Mouse (Mus musculus) heart, adult 2 months (tissue): ENCODE measurements at regions not wholly inside any gene's neighbourhood (a gene's known extent, or its start where the extent isn't known, plus 50 kb on each side); places are given as distances from the start of the nearest gene placed in this dataset.
"Not testable (repeated sequence)": the region's sequence is repeated elsewhere in the genome, so short reads cannot be mapped to it uniquely, and the experiment has no call there.

ENCODE experiments used
- DNase-seq, 2 experiments: peaks; one replicate each; pipeline ENCODE4 v3.0.0; 2021
- H3K27ac ChIP-seq: fragments of 200-600 bp; 2 replicates; pipeline ENCODE4 v1.8.1; 2022
- H3K27me3 ChIP-seq: fragments of 200-500 bp; 2 replicates; pipeline ENCODE4 v1.6.1; 2012; ENCODE audit warnings: mild to moderate bottlenecking, low read length, inconsistent platforms, mixed read lengths; ENCODE audit not compliant: control insufficient read depth, insufficient read depth
- H3K36me3 ChIP-seq: fragments of 200-500 bp; 2 replicates; pipeline ENCODE4 v1.6.1; 2012; ENCODE audit warnings: low read length, inconsistent platforms; ENCODE audit not compliant: control insufficient read depth, insufficient read depth
- H3K4me1 ChIP-seq: fragments of 200-500 bp; 2 replicates; pipeline ENCODE4 v1.6.1; 2011; ENCODE audit warnings: low read length; ENCODE audit not compliant: control insufficient read depth, insufficient read depth
- H3K4me3 ChIP-seq: fragments of 200-600 bp; 2 replicates; pipeline ENCODE4 v1.8.1; 2022
- H3K79me2 ChIP-seq: fragments of 200-500 bp; replicated peaks from 2 replicates; pipeline ENCODE4 v1.6.1; 2012; ENCODE audit warnings: mild to moderate bottlenecking, inconsistent platforms, low read length, moderate library complexity, mixed read lengths; ENCODE audit not compliant: control insufficient read depth, insufficient read depth
- H3K9ac ChIP-seq: fragments of 200-500 bp; 2 replicates; pipeline ENCODE4 v1.6.1; 2012; ENCODE audit warnings: low read depth, mild to moderate bottlenecking, control low read depth, inconsistent platforms, low read length, mixed read lengths
- CTCF ChIP-seq: fragments of 200-600 bp; IDR thresholded peaks from 2 replicates; pipeline ENCODE4 v1.8.1; 2022; ENCODE audit warnings: antibody characterized with exemption, mild to moderate bottlenecking, moderate library complexity
- EP300 ChIP-seq: fragments of 200-500 bp; IDR thresholded peaks from 2 replicates; pipeline ENCODE4 v1.6.1; 2011; ENCODE audit warnings: low read depth, low read length, control low read depth; ENCODE audit not compliant: insufficient read depth
- POLR2A ChIP-seq: fragments of 200-500 bp; IDR thresholded peaks from 2 replicates; pipeline ENCODE4 v1.6.1; 2011; ENCODE audit warnings: mild to moderate bottlenecking, low read depth, low read length, control low read depth; ENCODE audit not compliant: insufficient read depth
- WGBS: fragments of 180-500 bp; shearing (Covaris S2); methylation state at CpG from one replicate; pipeline ENCODE4 v1.1.7; 2018; 5-methylcytosine and 5-hydroxymethylcytosine counted together
- intact Hi-C: fragments of 180-260 bp; cut with DNase I; formaldehyde crosslinking; loops from one replicate; pipeline ENCODE4 v1.15.1; 2025

DNA sequence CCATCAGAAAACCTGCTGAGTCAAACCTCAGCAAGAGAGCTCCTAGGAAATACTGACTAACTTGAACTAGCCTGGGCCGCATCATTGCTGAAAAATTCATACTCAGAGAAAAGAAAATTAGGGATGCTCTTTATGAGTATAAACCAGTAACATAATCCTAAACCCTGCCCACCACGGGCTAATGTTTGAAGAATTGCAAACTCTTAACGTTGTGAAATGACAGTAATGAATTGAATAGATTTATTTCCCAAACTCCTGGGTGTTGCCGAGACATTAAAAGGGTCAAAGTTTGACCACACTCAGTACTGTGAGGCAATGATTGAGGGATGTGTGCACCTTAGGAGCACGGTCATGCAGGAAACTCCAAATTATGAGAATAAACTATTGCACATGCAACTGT, 125.3 kb downstream of the Gipc2 start:
- Histone ChIP-seq H3K27ac (no peak overlapping the region), H3K4me3 (no peak overlapping the region), H3K79me2 (no peaks in the 10 kb centered on the region), H3K4me1 (no peaks in the 10 kb centered on the region), H3K36me3 (no peaks in the 10 kb centered on the region), H3K27me3 (no peaks in the 10 kb centered on the region), H3K9ac (no peak overlapping the region)
- WGBS, result 84% methylated on average over 5 of the region's 5 CpGs
- DNase-seq, result no peak
- intact Hi-C loops, result no loop called here
- no peak for TF ChIP-seq EP300
- TF ChIP-seq POLR2A, result no peak
- TF ChIP-seq CTCF, result no peak

DNA sequence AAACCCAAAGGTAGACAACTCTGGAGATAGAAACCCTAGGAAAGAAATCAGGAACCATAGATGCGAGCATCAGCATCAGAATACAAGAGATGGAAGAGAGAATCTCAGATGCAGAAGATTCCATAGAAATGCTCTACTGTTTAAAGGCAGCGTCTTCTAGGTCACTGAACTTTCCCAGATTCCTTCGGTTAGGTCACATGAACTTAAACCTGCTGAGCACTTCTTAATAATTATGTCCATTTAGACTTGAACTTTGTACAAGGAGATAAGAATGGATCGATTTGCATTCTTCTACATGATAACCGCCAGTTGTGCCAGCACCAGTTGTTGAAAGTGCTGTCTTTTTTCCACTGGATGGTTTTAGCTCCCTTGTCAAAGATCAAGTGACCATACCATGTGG, 129.2 kb downstream of the Gipc2 start:
- DNase-seq, H3K9ac ChIP-seq, intact Hi-C loops, H3K4me1 ChIP-seq, H3K27ac ChIP-seq, H3K27me3 ChIP-seq, H3K36me3 ChIP-seq, H3K4me3 ChIP-seq, H3K79me2 ChIP-seq: not testable (repeated sequence)
- 86% methylated on average over 5 of the region's 5 CpGs for WGBS

DNA sequence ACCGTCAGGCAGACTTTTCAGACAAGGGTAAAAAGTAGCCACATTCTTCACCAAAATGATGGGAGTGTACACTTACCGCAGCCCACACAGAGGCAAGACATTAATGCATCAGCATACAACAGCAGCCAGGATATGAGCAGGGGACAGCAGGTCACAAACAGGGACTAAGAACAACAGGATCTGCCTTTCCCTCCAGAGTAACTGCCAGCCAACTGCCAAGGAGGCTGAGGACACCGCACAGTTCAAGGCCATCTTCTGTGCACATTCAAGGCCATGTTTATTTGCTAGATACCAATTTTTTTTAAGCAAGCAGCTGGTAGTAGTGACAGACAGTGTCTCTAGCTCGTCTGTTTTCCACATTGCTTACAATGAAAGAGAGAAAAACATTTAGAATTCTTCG, 130.6 kb downstream of the Gipc2 start:
- TF ChIP-seq EP300, result no peak
- no peak for TF ChIP-seq POLR2A
- TF ChIP-seq CTCF, result no peak
- Histone ChIP-seq H3K36me3 (no peaks in the 10 kb centered on the region), H3K4me1 (no peaks in the 10 kb centered on the region), H3K79me2 (no peaks in the 10 kb centered on the region), H3K27ac (no peak overlapping the region), H3K27me3 (no peaks in the 10 kb centered on the region), H3K9ac (no peak overlapping the region), H3K4me3 (no peak overlapping the region)
- 74% methylated on average over 5 of the region's 5 CpGs for WGBS
- no peak for DNase-seq
- intact Hi-C loops, result no loop called here

DNA sequence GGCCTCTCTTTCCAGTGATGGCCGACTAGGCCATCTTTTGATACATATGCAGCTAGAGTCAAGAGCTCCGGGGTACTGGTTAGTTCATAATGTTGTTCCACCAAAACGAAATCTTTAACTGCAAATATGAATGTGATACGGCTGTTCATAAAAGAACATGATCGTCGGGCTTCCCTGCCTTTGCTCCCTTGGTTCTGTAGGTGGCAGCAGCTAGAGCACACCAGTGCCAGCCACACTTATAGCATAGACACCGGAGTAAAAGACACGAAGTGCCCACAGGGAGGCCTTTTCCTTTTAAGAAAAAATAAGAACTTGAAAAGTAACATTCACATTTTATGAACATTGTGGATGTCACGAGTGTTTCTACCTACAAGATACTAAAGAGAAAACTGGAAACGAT, 131.3 kb downstream of the Gipc2 start:
- no peak for TF ChIP-seq CTCF
- H3K9ac ChIP-seq, result no peak overlapping the region
- intact Hi-C loops, result no loop called here
- no peaks in the 10 kb centered on the region for H3K36me3 ChIP-seq
- DNase-seq, result no peak
- no peaks in the 10 kb centered on the region for H3K79me2 ChIP-seq
- H3K27me3 ChIP-seq, result no peaks in the 10 kb centered on the region
- no peak overlapping the region for H3K27ac ChIP-seq
- 79% methylated on average over 10 of the region's 10 CpGs for WGBS
- no peaks in the 10 kb centered on the region for H3K4me1 ChIP-seq
- H3K4me3 ChIP-seq, result no peak overlapping the region

DNA sequence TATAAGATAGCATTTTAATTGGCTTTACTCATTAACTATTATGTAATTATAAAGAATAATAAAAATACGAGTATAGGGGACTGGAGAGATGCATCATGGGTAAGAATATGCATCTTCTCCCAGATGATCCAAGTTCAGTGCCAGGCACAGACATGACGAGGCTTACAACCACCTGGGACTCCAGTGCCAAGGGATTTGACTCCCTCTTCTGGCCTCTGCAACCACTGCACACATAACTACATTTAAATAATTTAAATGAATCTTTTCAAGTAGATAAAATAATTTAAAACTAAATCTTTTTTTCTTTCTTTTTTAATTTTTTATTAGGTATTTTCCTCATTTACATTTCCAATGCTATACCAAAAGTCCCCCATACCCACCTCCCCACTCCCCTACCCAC, 131.8 kb downstream of the Gipc2 start:
- Histone ChIP-seq H3K27ac (no peak overlapping the region), H3K9ac (no peak overlapping the region), H3K79me2 (no peaks in the 10 kb centered on the region), H3K27me3 (no peaks in the 10 kb centered on the region), H3K36me3 (no peaks in the 10 kb centered on the region), H3K4me1 (no peaks in the 10 kb centered on the region), H3K4me3 (no peak overlapping the region)
- intact Hi-C loops, result no loop called here
- no peak for DNase-seq
- TF ChIP-seq CTCF (peak; percentile 40), EP300 (no peak), POLR2A (no peak)
- WGBS, result 86% methylated on average over 2 of the region's 2 CpGs

DNA sequence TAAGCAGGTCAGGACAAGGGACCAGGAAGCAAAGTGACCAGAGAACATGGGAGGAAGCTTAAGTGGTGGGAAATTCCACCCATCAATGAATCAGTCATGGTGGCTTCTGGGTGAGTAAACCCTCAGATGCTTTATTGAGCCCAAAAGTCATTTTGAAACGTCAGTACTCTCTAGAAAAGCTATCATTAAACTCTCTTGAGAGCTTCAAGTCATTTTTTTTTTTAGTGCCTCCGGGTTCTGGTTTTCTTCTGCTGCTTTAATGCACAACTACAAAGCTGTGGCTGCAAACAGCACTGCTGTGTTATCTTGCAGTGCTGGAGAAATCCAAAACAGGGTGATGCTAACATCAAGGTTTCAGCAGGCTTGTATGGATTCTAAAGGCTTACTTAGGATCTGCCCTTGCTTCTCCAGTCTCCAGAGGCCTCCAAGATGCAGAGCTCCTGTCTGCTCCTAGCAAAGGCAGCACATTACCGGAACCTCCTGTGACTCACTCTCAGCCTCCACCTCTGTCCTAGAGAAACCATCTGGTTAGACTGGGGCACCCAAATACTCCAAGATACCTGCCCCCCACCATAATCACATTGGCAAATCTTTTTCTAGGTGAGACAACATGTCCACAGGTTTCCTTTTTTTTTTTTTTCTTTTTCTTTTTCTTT, 133.2 kb downstream of the Gipc2 start:
- no peaks in the 10 kb centered on the region for H3K79me2 ChIP-seq
- H3K4me1 ChIP-seq, result no peaks in the 10 kb centered on the region; the same call in 1 of the 2 replicates

More for the DNA sequence above, 133.2 kb downstream of the Gipc2 start:
- H3K27me3 ChIP-seq, result no peaks in the 10 kb centered on the region
- intact Hi-C loops, result no loop called here
- H3K36me3 ChIP-seq, result no peaks in the 10 kb centered on the region
- no peak overlapping the region for H3K27ac ChIP-seq
- H3K4me3 ChIP-seq, result no peak overlapping the region
- no peak for DNase-seq
- no peak overlapping the region for H3K9ac ChIP-seq
- TF ChIP-seq POLR2A (no peak), EP300 (no peak)
- 62% methylated on average over 3 of the region's 3 CpGs for WGBS
